Mouse (Mus musculus) naive thymus-derived CD4-positive, alpha-beta T cell, adult 2 months (primary cell): ENCODE results near the gene Ghitm.
"Not testable (repeated sequence)": the region's sequence is repeated elsewhere in the genome, so short reads cannot be mapped to it uniquely, and the experiment has no call there.

Experiments
- DNase-seq: peaks from one replicate; pipeline ENCODE4 v3.0.0-alpha.2; 2011; ENCODE audit warnings: low read depth

Ghitm gene

GRCm38 (mm10) chr14:37135127-37135593 lies at the start of gene Ghitm:
Ghitm (minus strand) TSS chr14:37135272.
- DNase-seq: peak; percentile 98

GRCm38 (mm10) chr14:37184871-37185270 lies 49.8 kb upstream of the Ghitm start:
- DNase-seq: no peak

- DNase-seq: no peak
Observed at GRCm38 (mm10) chr14:37174484-37174883, 39.4 kb upstream of the Ghitm start.

- DNase-seq: peak; percentile 34
Observed at GRCm38 (mm10) chr14:37165266-37165926, 30.3 kb upstream of the Ghitm start.

- no peak for DNase-seq
Observed at GRCm38 (mm10) chr14:37164392-37165032, 29.4 kb upstream of the Ghitm start.

- no peak for DNase-seq
Observed at GRCm38 (mm10) chr14:37163277-37163956, 28.3 kb upstream of the Ghitm start.

- no peak for DNase-seq
Observed at GRCm38 (mm10) chr14:37154391-37154790, 19.3 kb upstream of the Ghitm start.

- DNase-seq: no peak
Observed at GRCm38 (mm10) chr14:37139051-37139710, 4.1 kb upstream of the Ghitm start.

- not testable (repeated sequence) for DNase-seq
Observed at GRCm38 (mm10) chr14:37137596-37137995, 2.5 kb upstream of the Ghitm start.

GRCm38 (mm10) chr14:37136110-37136509 lies 1.0 kb upstream of the Ghitm start:
- no peak for DNase-seq

GRCm38 (mm10) chr14:37135671-37136070 lies 599 bp upstream of the Ghitm start:
- no peak for DNase-seq

GRCm38 (mm10) chr14:37134304-37135126 lies 557 bp downstream of the Ghitm start:
- peak; percentile 76 for DNase-seq

- peak; percentile 69 for DNase-seq
Observed at GRCm38 (mm10) chr14:37127652-37128051, 7.4 kb downstream of the Ghitm start.

GRCm38 (mm10) chr14:37119233-37119632 lies 15.8 kb downstream of the Ghitm start:
- DNase-seq: no peak

- DNase-seq: no peak
Observed at GRCm38 (mm10) chr14:37113922-37114321, 21.1 kb downstream of the Ghitm start, which contains the start of gene 2610528A11Rik. 2610528A11Rik (minus strand) TSS chr14:37114022.

- no peak for DNase-seq
Observed at GRCm38 (mm10) chr14:37112931-37113330, 22.1 kb downstream of the Ghitm start.

- no peak for DNase-seq
Observed at GRCm38 (mm10) chr14:37111371-37111770, 23.7 kb downstream of the Ghitm start.

GRCm38 (mm10) chr14:37110456-37110855 lies 24.6 kb downstream of the Ghitm start:
- DNase-seq: no peak

GRCm38 (mm10) chr14:37109975-37110374 lies 25.1 kb downstream of the Ghitm start:
- no peak for DNase-seq

GRCm38 (mm10) chr14:37109460-37109859 lies 25.6 kb downstream of the Ghitm start:
- DNase-seq: no peak

- DNase-seq: no peak
Observed at GRCm38 (mm10) chr14:37105846-37106245, 29.2 kb downstream of the Ghitm start.
